Mouse (Mus musculus) large intestine, adult 2 months (tissue): ENCODE measurements around the gene Panx2. TPM values are rescaled to one million over a fixed set of nuclear protein-coding genes. Genes with fewer than 3 reads are reported as not detected.

Source experiments
- DNase-seq: peaks from one replicate; pipeline ENCODE4 v3.0.0-alpha.2; 2012; ENCODE audit warnings: low read depth, low spot score
- WGBS: fragments of 180-500 bp; shearing (Covaris S2); methylation state at CpG from one replicate; pipeline ENCODE4 v1.1.7; 2018; 5-methylcytosine and 5-hydroxymethylcytosine counted together
- polyA plus RNA-seq: library from polyadenylated mRNA; depleted of rRNA; stranded (reverse); fragments of >200 nt; gene quantifications from 2 replicates; pipeline ENCODE4 v1.2.3, GENCODE M21; 2012; rRNA removed

Gene Panx2
- polyA plus RNA-seq, 1 experiment = 0.52 TPM

DNA sequence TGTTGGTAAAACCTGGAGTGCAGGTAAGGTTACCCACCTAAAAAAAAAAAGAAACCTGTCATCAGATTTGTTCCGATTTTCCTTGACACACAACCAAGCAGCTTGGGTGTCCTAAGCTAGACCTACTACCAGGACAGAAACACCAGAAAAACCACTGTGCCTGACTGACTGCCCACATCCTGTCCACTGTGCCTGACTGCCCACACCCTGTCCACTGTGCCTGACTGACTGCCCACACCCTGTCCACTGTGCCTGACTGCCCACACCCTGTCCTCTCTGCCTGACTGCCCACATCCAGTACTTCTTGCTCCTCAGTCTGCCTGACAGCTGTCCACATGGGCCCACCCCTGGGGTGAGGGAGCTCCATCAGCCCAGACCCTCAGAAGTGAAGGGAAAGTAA, 47.4 kb downstream of the Panx2 start:
- DNase-seq = no peak
- WGBS = 95% methylated on average over 1 of the region's 1 CpGs

DNA sequence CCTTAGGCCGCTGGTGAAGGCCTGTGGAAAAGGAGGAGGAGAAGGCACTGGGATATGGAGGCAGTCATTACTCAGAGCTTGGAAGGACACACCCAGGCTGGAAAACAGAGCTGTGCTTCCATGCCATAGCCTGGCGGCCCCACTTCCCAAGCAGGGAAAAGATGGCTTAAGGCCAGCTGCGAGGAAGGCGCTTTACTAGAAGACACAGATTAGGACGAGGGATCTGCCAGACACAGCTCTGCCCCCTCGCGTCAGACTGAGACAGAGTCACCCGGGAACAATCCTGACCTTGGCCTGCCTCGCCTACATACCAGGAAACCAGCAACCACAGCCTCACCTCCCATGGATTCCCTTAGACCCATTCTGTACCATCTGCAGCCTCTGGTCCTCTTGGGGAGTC, 50.6 kb downstream of the Panx2 start:
- 52% methylated on average over 9 of the region's 9 CpGs for WGBS
- DNase-seq = no peak

DNA sequence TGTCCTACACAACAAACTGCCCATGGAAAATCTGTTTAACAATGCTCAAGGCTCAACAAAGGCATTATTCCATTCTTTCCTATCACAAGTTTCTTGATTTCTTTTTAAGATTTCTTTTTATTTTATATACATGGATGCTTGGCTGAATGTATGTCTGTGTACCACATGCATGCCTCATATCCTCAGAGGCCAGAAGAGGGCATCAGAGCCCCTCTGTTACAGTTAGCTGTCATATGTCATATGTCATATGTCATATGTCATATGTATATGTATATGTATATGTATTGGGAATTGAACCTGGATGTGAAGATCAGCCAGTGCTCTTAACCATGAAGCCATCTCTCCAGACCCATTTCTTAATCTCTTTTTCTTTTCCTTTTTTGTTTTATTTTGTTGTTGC, 58.5 kb downstream of the Panx2 start:
- no peak for DNase-seq

DNA sequence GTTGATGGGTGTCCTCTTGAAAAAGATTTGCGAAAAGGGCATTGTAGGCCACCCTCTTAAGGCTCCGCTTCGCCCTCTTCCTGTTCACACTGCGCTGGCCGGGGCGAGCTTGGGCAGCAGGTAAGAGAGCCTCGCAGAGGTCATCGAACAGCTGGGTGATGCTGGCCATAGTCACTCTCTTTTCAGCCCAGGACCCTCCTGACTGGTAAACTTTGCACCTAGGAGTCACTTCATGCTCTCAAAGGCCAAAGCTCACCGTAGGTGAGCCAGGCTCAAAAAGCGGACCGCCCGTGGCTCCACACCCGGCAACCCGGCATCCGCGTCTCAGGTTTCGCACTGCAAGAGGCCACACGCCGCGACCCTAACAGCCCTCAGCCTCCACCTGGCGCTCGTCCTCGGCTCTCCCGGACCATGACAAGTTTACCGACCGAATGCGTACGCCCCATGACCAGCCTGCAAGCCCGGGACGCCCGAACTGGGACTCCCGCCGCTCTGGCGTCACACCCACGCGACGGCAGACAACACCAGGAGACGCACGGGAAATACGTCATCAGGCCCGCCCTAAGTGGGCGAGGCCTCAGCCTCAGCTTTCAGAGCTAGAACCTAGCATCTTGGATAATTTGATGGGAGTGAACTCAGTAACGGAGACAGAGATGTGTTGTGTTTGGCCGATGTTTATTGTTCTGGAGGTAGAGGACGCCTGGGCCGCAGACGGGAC, 63.3 kb downstream of the Panx2 start, which contains the start of gene Tubgcp6:
Gene Tubgcp6 (minus strand): TSS at position 464 of the 718 bp plus-strand sequence.
- DNase-seq = peak; percentile 84
- WGBS = under 1% methylated on average over 47 of the region's 47 CpGs

Other genes starting within 250 kb of the Panx2 start
- 22.8 and 25.5 TPM in 2 replicates for gene Alg12, start 240.4 kb upstream of the Panx2 start, polyA plus RNA-seq
- 71.9 and 84.3 TPM in 2 replicates for gene Creld2, start 240.1 kb upstream of the Panx2 start, polyA plus RNA-seq
- 29.4 and 35.4 TPM in 2 replicates for gene Pim3, start 197.5 kb upstream of the Panx2 start, polyA plus RNA-seq
- not detected in 2 replicates for gene Ttll8, start 105.3 kb upstream of the Panx2 start, polyA plus RNA-seq
- 0.04 and 0.05 TPM in 2 replicates for gene Mlc1, start 80.7 kb upstream of the Panx2 start, polyA plus RNA-seq
- not detected in 2 replicates for gene Mov10l1, start 76.8 kb upstream of the Panx2 start, polyA plus RNA-seq
- 85.2 and 93.7 TPM in 2 replicates for gene Trabd, start 15.4 kb downstream of the Panx2 start, polyA plus RNA-seq
- gene Selenoo, start 29.4 kb downstream of the Panx2 start, polyA plus RNA-seq = 33.1 and 39.4 TPM in 2 replicates
- 25.5 and 28.3 TPM in 2 replicates for gene Tubgcp6, start 63.4 kb downstream of the Panx2 start, polyA plus RNA-seq
- 23.9 and 25.4 TPM in 2 replicates for gene Hdac10, start 69.0 kb downstream of the Panx2 start, polyA plus RNA-seq
- gene Mapk12, start 81.0 kb downstream of the Panx2 start, polyA plus RNA-seq = 3.7 and 4.7 TPM in 2 replicates
- 3.6 and 4.4 TPM in 2 replicates for gene Mapk11, start 89.9 kb downstream of the Panx2 start, polyA plus RNA-seq
- 273 and 310 TPM in 2 replicates for gene Plxnb2, start 121.1 kb downstream of the Panx2 start, polyA plus RNA-seq
- gene Dennd6b, start 136.8 kb downstream of the Panx2 start, polyA plus RNA-seq = 10.8 and 11.2 TPM in 2 replicates
- 41.0 and 86.0 TPM in 2 replicates for gene Ppp6r2, start 151.8 kb downstream of the Panx2 start, polyA plus RNA-seq